Mouse (Mus musculus) G1E (cell line): ENCODE measurements around the gene Cobl.
A peak's percentile ranks its signal among the peaks of the same experiment; 100 is the strongest.

Source experiments
- CTCF ChIP-seq: IDR thresholded peaks from 2 replicates; pipeline ENCODE4 v1.5.1; 2012; ENCODE audit warnings: low read depth, low read length, inconsistent platforms, mixed read lengths
- GATA1 ChIP-seq: IDR thresholded peaks from 2 replicates; pipeline ENCODE4 v1.6.1; 2012; ENCODE audit warnings: borderline replicate concordance, low read length, inconsistent platforms, mixed read lengths

DNA sequence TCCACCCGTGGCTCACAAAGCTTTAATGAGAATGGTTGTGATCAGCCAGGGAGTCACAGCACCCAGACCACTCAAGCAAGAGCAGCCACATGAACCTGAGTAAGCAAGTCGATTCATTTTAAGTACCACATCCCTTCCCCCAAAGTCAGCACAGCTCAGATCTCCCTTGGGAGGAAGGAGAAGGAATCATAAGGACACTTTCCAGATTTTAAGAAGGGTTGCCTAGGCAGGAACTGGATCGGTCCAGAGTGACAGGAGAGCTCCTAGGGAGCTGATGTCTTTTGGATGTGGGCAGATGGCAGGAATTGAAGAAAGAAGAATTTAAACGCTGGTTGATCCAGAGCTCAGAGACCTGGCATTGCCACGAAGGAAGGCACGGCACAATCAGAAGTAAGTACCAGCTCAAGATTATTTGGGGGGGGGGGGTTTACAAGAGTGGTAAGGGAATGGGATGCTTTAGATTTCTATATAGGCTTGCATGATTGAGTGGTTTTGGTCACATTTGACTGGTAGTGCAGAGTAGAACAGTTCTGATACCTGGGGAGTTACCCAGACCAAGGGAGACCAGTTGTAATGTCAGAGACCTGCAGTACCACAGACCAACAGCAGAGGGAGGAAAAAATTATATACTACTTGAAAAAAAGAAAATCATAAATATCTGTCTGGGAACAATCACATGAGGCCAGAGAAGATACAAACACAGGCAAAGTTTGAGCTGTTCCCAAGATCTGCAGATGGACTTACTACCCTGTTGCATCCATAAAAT, 150.3 kb downstream of the Cobl start:
- TF ChIP-seq CTCF (0 out of 2 replicates have a peak, but pooled peaks have one; percentile 14), GATA1 (no peak)
